Mouse (Mus musculus) c-Kit-positive CD71-positive TER-119-negative erythroid progenitor cells, embryonic 14.5 days (primary cell): ENCODE results near the gene Ager.

Experiments used
- DNase-seq: peaks from one replicate; pipeline ENCODE4 v3.0.0-alpha.2; 2013; ENCODE audit warnings: low read depth

Ager gene

DNA sequence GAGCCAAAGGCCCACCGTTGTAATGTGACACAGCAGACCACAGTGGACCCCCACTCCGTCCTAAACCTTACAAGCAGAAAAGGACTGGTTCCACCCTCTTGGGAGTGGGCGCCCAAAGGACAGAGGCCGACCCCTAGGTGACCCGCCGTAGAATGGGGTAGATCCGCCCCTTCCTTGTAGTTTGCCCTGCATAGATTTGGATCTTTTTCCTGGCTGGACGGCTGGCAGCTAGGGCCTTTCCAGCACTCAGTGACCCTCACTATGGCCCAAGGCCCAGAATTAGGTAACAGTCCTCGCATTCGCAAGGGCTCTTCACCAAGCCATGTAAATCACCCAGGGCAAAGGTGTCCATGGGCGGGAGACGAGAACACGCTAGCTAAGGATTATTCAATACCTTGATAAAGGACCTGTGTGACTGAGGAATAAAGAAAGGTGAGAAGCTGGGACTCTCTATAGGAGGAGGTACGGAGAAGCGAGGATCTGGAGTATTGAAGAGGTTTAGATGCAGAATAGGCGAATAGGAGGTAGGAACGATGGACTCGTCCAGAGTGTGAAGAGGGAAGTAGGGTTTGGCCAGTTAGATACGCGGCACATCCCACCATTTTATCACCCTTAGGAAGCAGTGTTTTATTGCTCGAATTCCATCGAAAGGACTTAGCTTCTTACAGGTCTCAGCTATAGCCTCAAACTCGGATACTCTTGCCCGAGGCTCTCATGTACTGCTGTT is 7.0 kb downstream of the Ager start:
- DNase-seq, result no peak

GRCm38 (mm10) chr17:34605609-34606008 is 7.9 kb downstream of the Ager start:
- peak; percentile 86 for DNase-seq

DNA sequence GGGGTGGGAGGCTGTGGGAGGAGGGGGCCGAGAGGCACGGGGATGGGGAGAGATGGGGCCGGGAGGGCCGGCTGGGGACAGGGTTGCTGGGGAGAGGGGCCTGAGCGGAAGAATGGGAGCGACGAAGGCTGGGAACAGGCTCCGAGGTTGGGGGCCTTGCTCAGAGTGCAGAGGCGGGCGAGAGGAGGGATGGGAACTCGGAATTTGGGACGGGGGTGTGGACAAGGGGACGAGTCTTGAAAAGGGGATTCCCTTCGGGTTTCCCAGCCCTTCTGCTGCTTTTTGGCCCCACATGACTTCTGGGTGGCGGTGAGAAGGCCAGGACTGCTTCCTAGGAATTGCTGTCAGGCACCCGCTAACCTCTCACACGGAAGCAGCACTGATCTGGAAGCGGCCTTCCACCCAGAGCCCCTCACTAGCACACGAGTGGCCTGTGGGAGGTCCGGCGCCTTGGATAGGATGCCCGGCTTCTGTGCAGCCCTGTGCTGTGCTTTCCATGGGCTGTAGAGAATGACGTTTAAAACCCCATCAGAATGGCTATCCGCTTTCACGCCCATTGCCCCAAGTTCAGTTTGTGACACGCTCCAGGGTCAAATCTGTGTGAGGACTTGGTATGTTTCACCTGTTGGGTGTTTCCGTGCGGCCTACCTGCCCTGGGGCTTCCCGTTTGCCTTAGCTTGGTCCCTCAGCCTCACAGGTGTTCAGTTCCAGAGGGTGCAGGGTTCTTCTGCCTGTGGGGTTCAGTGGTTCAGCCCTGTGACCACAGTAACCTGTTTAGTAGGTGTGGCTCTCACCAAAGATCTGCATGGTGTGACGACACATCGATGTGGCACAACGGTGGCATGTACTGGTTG is 8.8 kb downstream of the Ager start:
- DNase-seq, result no peak

DNA sequence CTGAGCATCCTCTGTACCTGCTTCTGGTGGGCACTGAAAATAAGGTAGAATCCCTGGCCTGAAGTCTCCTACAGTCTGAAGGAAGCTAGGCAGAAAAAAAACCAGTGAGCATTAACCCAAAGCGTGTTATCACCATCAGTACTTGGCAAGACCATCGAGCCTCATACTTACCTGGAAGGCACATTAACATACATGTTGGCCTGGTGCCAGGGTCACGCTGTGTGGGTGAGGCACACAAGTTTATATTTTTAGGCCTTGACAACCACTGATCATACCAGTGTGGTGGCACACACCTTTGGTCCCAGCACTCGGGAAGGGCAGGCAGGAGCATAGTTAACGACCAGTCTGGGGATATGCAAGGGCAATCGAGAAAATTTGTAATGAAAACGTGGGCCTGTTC is 10.3 kb downstream of the Ager start:
- DNase-seq, result no peak

GRCm38 (mm10) chr17:34611050-34611449 is 13.4 kb downstream of the Ager start:
- DNase-seq, result no peak

GRCm38 (mm10) chr17:34613054-34613645 is 15.5 kb downstream of the Ager start:
- no peak for DNase-seq

- DNase-seq, result no peak
Measured at GRCm38 (mm10) chr17:34613830-34614229, 16.2 kb downstream of the Ager start.

DNA sequence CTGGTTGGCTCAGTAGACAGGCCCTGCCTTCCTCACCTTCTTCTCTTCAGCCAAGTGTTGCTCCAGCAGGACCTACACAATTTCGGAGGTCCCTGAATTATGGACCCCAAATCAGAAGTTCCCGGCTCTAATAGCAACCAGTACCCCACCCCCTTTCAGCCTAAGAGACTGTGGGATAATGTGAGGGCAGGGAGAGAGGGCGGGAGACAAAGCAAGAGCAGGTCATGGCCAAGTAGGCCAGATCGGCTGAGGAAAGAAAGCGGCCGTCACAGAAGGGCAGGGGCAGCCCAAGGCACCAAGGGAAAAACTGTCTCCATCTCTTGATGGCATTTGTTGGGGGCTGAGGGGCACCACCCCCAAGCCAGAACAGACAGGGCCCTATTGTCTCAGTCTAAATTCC is 18.2 kb downstream of the Ager start, which contains the start of gene Egfl8:
Gene Egfl8, minus strand, starts transcription at position 101 of the 400 bp plus-strand sequence.
- no peak for DNase-seq

- DNase-seq, result peak; percentile 87
Measured at GRCm38 (mm10) chr17:34618999-34619398, 21.3 kb downstream of the Ager start.

GRCm38 (mm10) chr17:34621006-34621405 is 23.3 kb downstream of the Ager start:
- no peak for DNase-seq

DNA sequence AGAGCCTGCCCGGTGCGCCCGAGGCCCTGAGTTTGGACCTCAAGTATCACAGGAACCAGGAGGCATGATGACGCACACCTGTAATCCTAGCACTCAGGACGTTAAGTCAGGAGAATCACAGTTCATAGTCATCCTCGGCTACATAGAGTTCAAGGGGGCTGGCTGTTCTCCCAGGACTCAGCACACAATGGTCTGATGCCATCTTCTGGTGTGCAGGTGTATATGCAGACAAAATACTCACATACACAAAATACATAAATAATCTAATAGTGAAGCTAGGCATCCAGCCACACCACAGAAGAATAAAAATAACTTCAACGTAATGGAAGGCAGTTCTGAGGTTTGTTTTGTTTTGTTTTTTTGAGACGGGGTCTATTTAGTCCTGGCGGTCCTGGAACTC is 25.5 kb downstream of the Ager start:
- DNase-seq, result no peak

GRCm38 (mm10) chr17:34624981-34625380 is 27.3 kb downstream of the Ager start:
- DNase-seq, result no peak

DNA sequence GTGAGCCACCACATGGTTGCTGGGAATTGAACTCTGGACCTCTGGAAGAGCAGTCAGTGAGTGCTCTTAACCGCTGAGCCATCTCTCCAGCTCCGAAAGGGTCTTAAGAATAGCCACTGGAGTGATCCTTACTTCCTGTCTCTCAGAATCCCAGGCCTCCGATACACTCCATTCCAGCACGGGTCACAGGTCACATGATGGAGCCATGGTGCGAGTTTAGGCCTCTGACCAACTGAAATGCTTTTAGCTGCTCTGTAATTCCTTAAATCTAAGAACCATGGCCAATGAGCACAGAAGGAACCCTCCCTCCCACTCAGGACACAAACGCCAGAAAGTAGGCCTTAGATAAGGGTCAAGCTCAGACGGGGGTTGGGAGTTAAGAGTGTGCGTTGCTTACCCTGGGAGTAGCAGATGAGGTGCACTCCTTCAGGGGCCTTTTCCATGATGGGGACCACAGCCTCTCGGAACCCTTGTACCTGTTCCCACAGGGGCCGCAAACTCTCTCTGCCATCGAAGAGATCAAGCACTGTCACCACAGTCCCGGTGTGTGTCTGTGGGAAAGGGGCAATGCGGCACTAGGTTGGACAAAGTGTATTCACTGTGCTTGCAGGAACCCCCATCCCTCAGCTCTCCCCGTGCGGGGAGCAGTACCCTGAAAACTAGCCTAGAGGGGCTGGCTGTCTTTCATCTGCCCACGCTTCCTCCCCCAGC is 28.6 kb downstream of the Ager start:
- no peak for DNase-seq

- no peak for DNase-seq
Measured at GRCm38 (mm10) chr17:34626773-34627092, 29.1 kb downstream of the Ager start.

GRCm38 (mm10) chr17:34627093-34627942 is 29.7 kb downstream of the Ager start:
- DNase-seq, result no peak

DNA sequence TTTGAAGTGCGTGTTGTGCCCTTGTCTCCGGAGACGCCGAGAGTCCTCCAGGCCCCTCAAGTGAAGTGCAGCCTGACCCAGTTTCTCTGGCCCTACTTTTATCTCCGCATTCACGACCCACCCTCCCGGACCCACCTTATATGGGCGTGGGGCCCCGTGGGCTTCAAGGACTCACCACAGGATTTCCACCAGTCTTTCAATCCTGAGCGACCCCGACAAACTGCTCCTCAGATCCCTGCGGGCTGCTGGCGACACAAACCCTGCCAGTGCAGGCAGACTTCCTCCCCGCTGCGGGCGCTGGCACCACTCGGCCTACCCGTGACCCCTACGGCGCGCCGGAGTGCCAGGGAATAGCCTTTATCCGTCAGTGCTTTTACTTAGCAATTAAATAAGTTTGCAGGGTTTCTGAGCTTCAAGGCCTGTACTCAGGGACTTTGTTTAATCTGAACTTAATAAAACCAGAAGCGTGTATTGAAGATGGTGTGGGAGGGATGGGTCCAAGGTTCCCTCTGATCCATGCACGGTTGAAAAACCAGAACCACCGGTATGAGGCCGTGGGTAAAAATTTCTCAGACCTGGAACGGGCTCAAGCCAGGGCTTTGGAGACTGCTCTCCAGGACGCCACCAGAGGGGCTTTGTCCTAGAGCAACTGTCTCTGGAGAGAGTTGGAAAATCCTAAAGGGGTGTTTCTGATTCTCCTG is 30.4 kb downstream of the Ager start, which contains the start of gene Ppt2:
Gene Ppt2, minus strand, starts transcription at position 568 of the 701 bp plus-strand sequence.
- no peak for DNase-seq

- no peak for DNase-seq
Measured at GRCm38 (mm10) chr17:34628644-34628967, 30.9 kb downstream of the Ager start.

- no peak for DNase-seq
Measured at GRCm38 (mm10) chr17:34629221-34629751, 31.6 kb downstream of the Ager start, which contains the start of gene Prrt1. Gene Prrt1 (plus strand): TSS chr17:34629533.

DNA sequence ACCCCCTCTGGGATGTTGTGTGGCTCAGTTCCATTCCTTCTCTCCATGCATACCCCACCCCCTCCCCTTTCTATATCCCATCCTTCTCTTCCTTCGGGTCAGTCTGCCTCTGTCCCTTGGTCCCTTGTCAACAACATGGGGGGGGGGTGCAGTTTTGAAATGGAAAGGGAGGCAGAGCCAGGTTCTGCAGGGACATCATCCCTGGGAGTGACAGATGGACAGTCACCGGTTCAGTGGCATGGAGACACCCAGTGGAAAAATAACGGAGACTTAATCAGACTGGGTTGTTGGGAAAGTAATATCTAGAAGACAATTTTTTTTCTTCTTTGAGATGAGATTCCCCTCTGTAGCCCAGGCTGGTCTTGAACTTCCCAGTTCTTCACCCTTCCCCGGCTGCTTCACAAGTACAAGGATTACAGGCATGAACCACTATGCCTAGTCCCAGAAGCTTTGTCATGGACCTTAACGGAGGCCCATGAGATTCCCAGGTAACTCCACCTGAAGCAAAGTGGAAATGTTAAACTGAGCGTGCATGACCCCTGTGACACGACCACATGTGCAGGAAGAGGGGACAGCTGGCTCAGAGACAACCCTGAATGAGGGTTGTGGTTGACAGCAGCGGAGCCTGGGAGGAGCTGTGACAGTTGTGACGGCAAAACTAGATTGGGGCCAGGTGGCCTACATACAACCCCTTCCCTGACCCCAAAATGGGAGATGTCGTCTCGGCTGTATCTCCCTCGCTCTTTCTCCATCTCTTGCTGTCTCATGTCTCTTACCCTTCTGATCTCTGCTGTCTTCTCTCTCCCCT is 32.3 kb downstream of the Ager start:
- DNase-seq, result no peak
